In the genomic region with DNA sequence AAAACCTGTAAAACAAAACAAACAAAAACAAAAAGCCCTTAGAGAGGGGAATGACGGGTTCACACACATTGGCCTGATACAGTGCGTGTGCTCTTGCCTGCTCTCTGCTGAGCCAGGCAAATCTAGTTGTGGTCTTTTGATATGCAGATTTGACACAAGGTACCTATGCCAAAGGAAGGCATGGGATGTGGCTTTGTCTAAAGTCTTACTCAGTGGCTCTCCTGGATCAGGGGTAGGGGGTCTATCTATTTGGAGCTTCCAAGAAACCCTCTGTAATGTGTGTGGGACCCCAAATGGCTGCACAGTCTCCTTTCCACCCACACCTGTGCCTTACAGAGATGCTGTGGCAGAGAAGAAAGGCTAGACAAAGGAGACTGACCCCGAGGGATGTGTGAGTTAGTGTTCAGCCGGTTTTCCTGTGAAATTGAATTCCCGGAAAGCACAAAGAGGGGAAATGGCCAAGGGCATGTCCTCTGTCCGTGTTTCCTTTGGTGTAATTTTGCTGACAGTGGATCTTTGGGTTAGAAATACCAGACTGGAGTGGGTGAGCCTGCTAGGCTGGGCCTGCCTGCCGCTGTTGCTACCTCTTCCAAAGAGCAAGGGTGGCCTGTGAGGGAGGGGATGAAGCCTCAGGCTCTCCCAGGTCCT, we compare ENCODE assay signal across 14 mouse cellular contexts.
A peak's percentile ranks its signal among the peaks of the same experiment; 100 is the strongest.
DNase-seq lines count a peak whose midpoint lies in the region.
"Had no signal": no experiment of that assay in that cellular context is flagged by ENCODE, and none has a peak within 500 bp of the region (broad histone marks: within the 10 kb centered on the region; RNA-seq: fewer than 3 reads in every experiment).

No protein-coding gene starts in this region.

- H3K36me3 ChIP-seq in limb, embryonic 10.5 days = no peaks in the 10 kb centered on the region
- H3K36me3 ChIP-seq: midbrain, embryonic 13.5 days had no signal

- no peak overlapping the region for H3K4me3 ChIP-seq in limb, embryonic 10.5 days
- H3K4me3 ChIP-seq: forebrain, embryonic 13.5 days; midbrain, embryonic 13.5 days had no signal

- DNase-seq in heart, adult 11 months = peak; percentile 91
- DNase-seq in heart, postnatal 36 days = no peak
- peak; percentile 16 for DNase-seq in kidney, adult 9 months
- DNase-seq in kidney, adult 18-20 months = no peak
- peak; percentile 65 for DNase-seq in R1 (ENCODE audit: low read depth, low spot score)
- DNase-seq in limb, embryonic 10.5 days (ENCODE audit: low spot score) = no peak
- DNase-seq in cerebellum, postnatal 10 days = no peak
- DNase-seq in gastrocnemius, adult 8-10 months (ENCODE audit: low spot score in 2 of 2) = no peak
- DNase-seq: adrenal gland, adult 8-10 months; gastrocnemius, postnatal 14 days; layer of hippocampus, postnatal 36 days; right cerebral cortex, postnatal 14 days had no signal

- H3K9me3 ChIP-seq in limb, embryonic 10.5 days (replicated peaks) = no peaks in the 10 kb centered on the region
- H3K9me3 ChIP-seq: forebrain, embryonic 13.5 days; midbrain, embryonic 13.5 days had no signal

- 77% methylated on average over 7 of the region's 7 CpGs for WGBS in limb, embryonic 10.5 days

- peaks cover 21% of the 10 kb centered on the region; the same call in 1 of the 2 replicates for H3K27me3 ChIP-seq in limb, embryonic 10.5 days (ENCODE audit: low read depth, poor library complexity, severe bottlenecking)
- H3K27me3 ChIP-seq: forebrain, embryonic 13.5 days; midbrain, embryonic 13.5 days had no signal

- intact Hi-C loops in heart, postnatal 36 days (cut with DNase I) = no loop called here

- peaks cover 19% of the 10 kb centered on the region for H3K4me1 ChIP-seq in limb, embryonic 10.5 days

- 0 out of 2 replicates have a peak overlapping the region, but pooled peaks have one; percentile 10 for H3K27ac ChIP-seq in limb, embryonic 10.5 days
- H3K27ac ChIP-seq: forebrain, embryonic 13.5 days; midbrain, embryonic 13.5 days had no signal

Comparison
In these comparisons a context has a peak if more than half of its experiments do, and no peak if none do; other contexts are left out.
1. DNase-seq: peak in heart, adult 11 months (single experiment), kidney, adult 9 months (single experiment) and R1 (single experiment); none in heart, postnatal 36 days (0 of 2), kidney, adult 18-20 months (single experiment), limb, embryonic 10.5 days (single experiment), cerebellum, postnatal 10 days (0 of 2) and gastrocnemius, adult 8-10 months (0 of 2).